Mouse (Mus musculus) retina, postnatal 1 day (tissue): ENCODE data around the gene Rnf24.

Experiments
- DNase-seq: peaks from one replicate; pipeline ENCODE4 v3.0.0-alpha.2; 2012

Gene Rnf24

GRCm38 (mm10) chr2:131262213-131262672 is 90.4 kb downstream of the Rnf24 start, which contains the start of gene Pank2:
TSS of gene Pank2 (plus strand) at chr2:131262495.
- DNase-seq: peak; percentile 99

GRCm38 (mm10) chr2:131261481-131262212 is 91.0 kb downstream of the Rnf24 start:
- no peak for DNase-seq

GRCm38 (mm10) chr2:131260544-131261307 is 92.0 kb downstream of the Rnf24 start:
- DNase-seq: no peak

- DNase-seq: no peak
Measured at GRCm38 (mm10) chr2:131258693-131259092, 94.0 kb downstream of the Rnf24 start.

GRCm38 (mm10) chr2:131255738-131256137 is 97.0 kb downstream of the Rnf24 start:
- DNase-seq: peak; percentile 19

- DNase-seq: no peak
Measured at GRCm38 (mm10) chr2:131254329-131254713, 98.4 kb downstream of the Rnf24 start.

DNA sequence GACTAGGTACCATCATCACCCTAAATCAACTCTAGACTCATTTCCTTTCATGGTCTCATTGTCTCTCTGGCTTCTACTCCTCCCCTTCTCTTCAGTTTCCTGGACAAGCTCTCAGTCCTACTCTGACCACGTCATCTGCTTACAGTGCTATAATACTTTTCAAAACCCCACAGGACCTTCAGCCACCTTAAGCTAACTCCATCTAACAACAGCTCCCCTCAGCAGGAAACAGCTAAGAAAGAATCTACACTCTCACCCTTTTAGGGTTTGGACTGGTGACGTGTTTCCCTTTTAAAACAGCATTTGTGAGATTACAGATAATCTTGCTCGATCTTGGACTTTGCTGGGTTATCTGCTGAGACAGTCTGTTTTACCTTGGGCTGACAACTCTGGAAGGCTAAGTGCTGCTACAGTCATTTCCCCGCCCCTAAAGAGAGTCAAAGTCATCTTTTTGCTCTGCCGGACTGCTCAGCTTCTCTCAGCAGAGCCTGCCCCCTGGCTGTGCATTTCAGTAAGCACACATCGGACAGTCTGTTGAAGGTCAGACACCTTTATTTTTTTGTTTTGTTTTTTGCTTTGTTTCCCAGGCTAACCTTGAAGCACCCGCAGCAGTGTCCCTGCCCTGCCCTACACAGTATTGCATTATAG is 98.9 kb downstream of the Rnf24 start:
- DNase-seq: peak; percentile 73
